Mouse (Mus musculus) kidney, embryonic 15.5 days (tissue): Measurements from ENCODE around the gene Thnsl1. TPM values are rescaled to one million over a fixed set of nuclear protein-coding genes. Genes with fewer than 3 reads are reported as not detected.

ENCODE experiments used
- ATAC-seq: fragments of 200-750 bp; cut with Nextera tagmentation; replicated peaks from 2 replicates; pipeline ENCODE4 v1.8.0; 2017; ENCODE audit warnings: moderate TSS enrichment; ENCODE audit not compliant: low FRiP score
- H3K27ac ChIP-seq: fragments of 300-500 bp; sonication (generic); 2 replicates; pipeline ENCODE4 v1.5.1; 2015; ENCODE audit warnings: mild to moderate bottlenecking, inconsistent platforms
- H3K27me3 ChIP-seq: fragments of 300-500 bp; sonication (generic); 2 replicates; pipeline ENCODE4 v1.6.1; 2015; ENCODE audit warnings: inconsistent platforms
- H3K36me3 ChIP-seq: fragments of 300-500 bp; sonication (generic); 2 replicates; pipeline ENCODE4 v1.6.1; 2015; ENCODE audit warnings: inconsistent platforms
- H3K4me1 ChIP-seq: fragments of 300-500 bp; sonication (generic); 2 replicates; pipeline ENCODE4 v1.6.1; 2015; ENCODE audit warnings: inconsistent platforms
- H3K4me2 ChIP-seq: fragments of 300-500 bp; sonication (generic); 2 replicates; pipeline ENCODE4 v1.6.1; 2015; ENCODE audit warnings: moderate library complexity, mild to moderate bottlenecking, inconsistent platforms
- H3K4me3 ChIP-seq: fragments of 300-500 bp; sonication (generic); replicated peaks from 2 replicates; pipeline ENCODE4 v1.5.1; 2015; ENCODE audit warnings: mild to moderate bottlenecking, inconsistent platforms
- H3K9ac ChIP-seq: fragments of 300-500 bp; sonication (generic); 2 replicates; pipeline ENCODE4 v1.6.1; 2015; ENCODE audit warnings: mild to moderate bottlenecking, inconsistent platforms
- H3K9me3 ChIP-seq: fragments of 300-500 bp; sonication (generic); replicated peaks from 2 replicates; pipeline ENCODE4 v1.6.1; 2016; ENCODE audit warnings: inconsistent platforms
- WGBS: fragments of 180-500 bp; shearing (Covaris S2); methylation state at CpG from one replicate; pipeline ENCODE4 v1.1.7; 2015; ENCODE audit warnings: mixed read lengths; 5-methylcytosine and 5-hydroxymethylcytosine counted together
- polyA plus RNA-seq: library from polyadenylated mRNA; unstranded; fragments of >200 nt; fragmentation: Nextera tagmentation; extraction: Ambion mirVana; gene quantifications from 2 replicates; pipeline ENCODE4 v1.2.1, GENCODE M21; 2015

The Thnsl1 gene
- polyA plus RNA-seq, 1 experiment from 2014 or later, result 7.3 TPM

- H3K27ac ChIP-seq, result no peak overlapping the region
- 84% methylated on average over 4 of the region's 4 CpGs for WGBS
- no peaks in the 10 kb centered on the region for H3K9me3 ChIP-seq
- no peaks in the 10 kb centered on the region for H3K27me3 ChIP-seq
- no peak overlapping the region for H3K4me3 ChIP-seq
- H3K9ac ChIP-seq, result no peak overlapping the region
- H3K4me2 ChIP-seq, result no peak overlapping the region
- no peak for ATAC-seq
- no peaks in the 10 kb centered on the region for H3K36me3 ChIP-seq
- H3K4me1 ChIP-seq, result no peaks in the 10 kb centered on the region
Measured at GRCm38 (mm10) chr2:21244986-21245385, 39.5 kb downstream of the Thnsl1 start.

- no peak overlapping the region for H3K4me2 ChIP-seq
- 82% methylated on average over 2 of the region's 2 CpGs for WGBS
- 0 out of 2 replicates have a peak, but pooled peaks have one; percentile 52 for ATAC-seq
- H3K9me3 ChIP-seq, result no peaks in the 10 kb centered on the region
- no peak overlapping the region for H3K9ac ChIP-seq
- no peaks in the 10 kb centered on the region for H3K4me1 ChIP-seq
- no peaks in the 10 kb centered on the region for H3K27me3 ChIP-seq
- H3K36me3 ChIP-seq, result no peaks in the 10 kb centered on the region
- no peak overlapping the region for H3K4me3 ChIP-seq
- no peak overlapping the region for H3K27ac ChIP-seq
Measured at GRCm38 (mm10) chr2:21245477-21246102, 40.1 kb downstream of the Thnsl1 start.

GRCm38 (mm10) chr2:21253644-21254043 is 48.1 kb downstream of the Thnsl1 start:
- no peaks in the 10 kb centered on the region for H3K36me3 ChIP-seq
- no peaks in the 10 kb centered on the region for H3K4me1 ChIP-seq
- H3K4me3 ChIP-seq, result no peak overlapping the region
- no peak overlapping the region for H3K9ac ChIP-seq
- H3K4me2 ChIP-seq, result no peak overlapping the region
- no peak for ATAC-seq
- 84% methylated on average over 3 of the region's 3 CpGs for WGBS
- no peaks in the 10 kb centered on the region for H3K27me3 ChIP-seq
- H3K9me3 ChIP-seq, result no peaks in the 10 kb centered on the region
- no peak overlapping the region for H3K27ac ChIP-seq

GRCm38 (mm10) chr2:21254308-21254707 is 48.8 kb downstream of the Thnsl1 start:
- Histone ChIP-seq H3K27ac (no peak overlapping the region), H3K9ac (no peak overlapping the region), H3K4me3 (no peak overlapping the region), H3K4me1 (0 out of 2 replicates have a peak, but pooled peaks cover 5% of the 10 kb centered on the region), H3K9me3 (no peaks in the 10 kb centered on the region), H3K4me2 (no peak overlapping the region), H3K27me3 (no peaks in the 10 kb centered on the region), H3K36me3 (no peaks in the 10 kb centered on the region)
- no peak for ATAC-seq

- WGBS, result 82% methylated on average over 4 of the region's 4 CpGs
- H3K27ac ChIP-seq, result no peak overlapping the region
- no peaks in the 10 kb centered on the region for H3K36me3 ChIP-seq
- H3K9me3 ChIP-seq, result no peaks in the 10 kb centered on the region
- no peak overlapping the region for H3K4me3 ChIP-seq
- no peak overlapping the region for H3K4me2 ChIP-seq
- ATAC-seq, result no peak
- no peaks in the 10 kb centered on the region for H3K27me3 ChIP-seq
- 0 out of 2 replicates have a peak, but pooled peaks cover 5% of the 10 kb centered on the region for H3K4me1 ChIP-seq
- no peak overlapping the region for H3K9ac ChIP-seq
Measured at GRCm38 (mm10) chr2:21258281-21258680, 52.8 kb downstream of the Thnsl1 start.

- Histone ChIP-seq H3K4me3 (no peak overlapping the region), H3K36me3 (no peaks in the 10 kb centered on the region), H3K4me2 (no peak overlapping the region), H3K9ac (no peak overlapping the region), H3K9me3 (no peaks in the 10 kb centered on the region), H3K27me3 (no peaks in the 10 kb centered on the region), H3K4me1 (0 out of 2 replicates have a peak, but pooled peaks cover 5% of the 10 kb centered on the region), H3K27ac (no peak overlapping the region)
- ATAC-seq, result no peak
- WGBS, result 40% methylated on average over 5 of the region's 5 CpGs
Measured at GRCm38 (mm10) chr2:21259081-21259480, 53.6 kb downstream of the Thnsl1 start.

GRCm38 (mm10) chr2:21260060-21260459 is 54.5 kb downstream of the Thnsl1 start:
- H3K36me3 ChIP-seq, result no peaks in the 10 kb centered on the region
- no peaks in the 10 kb centered on the region for H3K27me3 ChIP-seq
- 72% methylated on average over 4 of the region's 4 CpGs for whole genome bisulfite sequencing
- H3K9ac ChIP-seq, result no peak overlapping the region
- H3K9me3 ChIP-seq, result no peaks in the 10 kb centered on the region
- no peak overlapping the region for H3K4me3 ChIP-seq
- no peak for ATAC-seq
- no peak overlapping the region for H3K27ac ChIP-seq
- no peak overlapping the region for H3K4me2 ChIP-seq
- H3K4me1 ChIP-seq, result 0 out of 2 replicates have a peak, but pooled peaks cover 5% of the 10 kb centered on the region

GRCm38 (mm10) chr2:21261370-21262006 is 56.0 kb downstream of the Thnsl1 start:
- peak; percentile 91 for ATAC-seq
- no peaks in the 10 kb centered on the region for H3K9me3 ChIP-seq
- H3K4me2 ChIP-seq, result no peak overlapping the region
- H3K9ac ChIP-seq, result no peak overlapping the region
- WGBS, result 23% methylated on average over 4 of the region's 4 CpGs
- no peak overlapping the region for H3K4me3 ChIP-seq
- no peaks in the 10 kb centered on the region for H3K36me3 ChIP-seq
- no peak overlapping the region for H3K27ac ChIP-seq
- H3K27me3 ChIP-seq, result no peaks in the 10 kb centered on the region
- H3K4me1 ChIP-seq, result 0 out of 2 replicates have a peak, but pooled peaks cover 5% of the 10 kb centered on the region

- H3K4me3 ChIP-seq, result no peak overlapping the region
- peaks cover 5% of the 10 kb centered on the region; the same call in 1 of the 2 replicates for H3K4me1 ChIP-seq
- ATAC-seq, result no peak
- no peak overlapping the region for H3K27ac ChIP-seq
- H3K9me3 ChIP-seq, result no peaks in the 10 kb centered on the region
- no peak overlapping the region for H3K4me2 ChIP-seq
- no peaks in the 10 kb centered on the region for H3K36me3 ChIP-seq
- H3K27me3 ChIP-seq, result no peaks in the 10 kb centered on the region
- 75% methylated on average over 4 of the region's 4 CpGs for WGBS
- H3K9ac ChIP-seq, result no peak overlapping the region
Measured at GRCm38 (mm10) chr2:21264031-21264430, 58.5 kb downstream of the Thnsl1 start.

Other genes with a start within 250 kb of the Thnsl1 start
- gene Arhgap21, start 236.8 kb upstream of the Thnsl1 start, polyA plus RNA-seq, result 11.3 and 12.7 TPM in 2 replicates
- 0.71 TPM in 1 of 2 replicates, not detected in the other for gene Enkur, start 359 bp upstream of the Thnsl1 start, polyA plus RNA-seq
- 0.04 TPM in 1 of 2 replicates, not detected in the other for gene Gpr158, start 161.8 kb downstream of the Thnsl1 start, polyA plus RNA-seq